Mouse (Mus musculus): ENCODE measurements around the gene Ccdc85b.

The Ccdc85b gene

DNA sequence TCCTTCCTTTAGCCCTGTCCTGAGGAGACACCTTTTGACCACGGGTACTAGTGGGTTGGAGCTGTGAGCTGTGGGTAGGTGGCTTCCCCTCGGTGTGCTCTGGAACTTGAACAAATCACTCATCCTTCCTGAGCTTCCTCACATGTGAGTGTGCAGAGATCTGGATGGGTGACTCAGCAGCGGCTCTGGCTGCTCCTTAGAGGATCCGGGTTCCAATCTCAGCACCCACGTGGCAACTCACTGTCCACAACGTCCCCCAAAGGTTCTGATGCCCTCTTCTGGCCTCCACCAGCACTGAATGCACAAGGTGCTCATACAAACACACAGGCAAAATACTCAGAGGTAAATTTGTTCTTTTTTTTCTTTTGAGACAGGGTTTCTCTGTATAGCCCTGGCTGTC lies 5.9 kb downstream of the Ccdc85b start:
- no peak for DNase-seq

DNA sequence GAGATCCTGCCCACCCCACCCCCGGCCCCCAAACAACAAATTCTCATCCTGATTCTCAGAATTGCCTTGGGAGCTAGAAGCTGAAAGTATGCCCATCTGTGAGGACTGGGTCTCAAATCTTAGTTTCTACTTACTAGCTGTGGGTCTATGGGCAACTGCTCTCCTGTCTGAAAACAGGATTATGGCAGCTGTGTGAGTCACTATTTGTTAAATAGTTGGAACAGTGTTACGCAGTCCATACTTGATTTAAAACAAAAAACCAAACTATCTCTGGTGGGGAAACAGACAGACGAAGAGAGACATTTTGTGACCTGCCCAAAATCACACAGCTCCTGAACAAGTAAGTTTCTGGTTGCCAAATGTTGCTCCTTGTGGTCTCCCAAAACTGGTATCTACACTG lies 8.0 kb downstream of the Ccdc85b start:
- DNase-seq, result no peak

DNA sequence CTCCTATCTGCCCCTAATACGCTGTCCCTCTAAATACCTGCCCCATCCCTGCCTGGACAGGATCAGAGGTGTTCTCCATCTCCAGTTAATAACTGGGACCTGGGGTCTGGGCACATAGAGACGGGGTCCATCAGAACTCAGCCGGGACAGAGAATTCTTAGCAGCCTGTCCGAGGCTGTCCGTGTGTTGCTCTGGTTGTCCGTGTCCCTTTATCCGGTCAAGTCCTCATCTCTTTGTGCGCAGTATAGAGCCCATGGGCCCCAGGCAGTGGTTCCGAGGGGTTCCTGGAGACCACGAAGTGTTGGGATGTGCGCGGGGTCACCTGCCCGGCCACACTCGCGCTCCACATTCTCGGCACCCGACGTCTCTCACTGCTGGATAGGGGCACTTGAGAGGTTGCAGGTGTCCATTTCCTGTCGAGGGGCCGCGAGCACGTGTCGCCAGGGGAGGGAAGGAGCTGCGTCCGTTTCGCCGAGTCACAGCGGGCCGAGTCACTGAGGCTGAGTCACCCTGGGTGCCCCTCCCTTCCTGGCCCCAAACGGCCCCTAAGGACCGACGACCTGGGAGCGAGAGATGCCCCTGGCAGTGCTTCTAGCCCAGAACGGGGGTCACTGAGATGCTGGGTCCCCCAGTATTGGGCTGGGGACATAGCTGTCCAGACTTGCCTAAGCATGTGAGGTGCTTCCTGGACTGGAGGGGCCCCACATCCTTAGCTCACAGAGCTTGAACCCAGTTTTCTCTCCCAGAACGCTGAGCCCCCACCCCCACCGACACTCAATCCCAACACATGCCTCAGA lies 9.1 kb downstream of the Ccdc85b start:
- no peak for DNase-seq

DNA sequence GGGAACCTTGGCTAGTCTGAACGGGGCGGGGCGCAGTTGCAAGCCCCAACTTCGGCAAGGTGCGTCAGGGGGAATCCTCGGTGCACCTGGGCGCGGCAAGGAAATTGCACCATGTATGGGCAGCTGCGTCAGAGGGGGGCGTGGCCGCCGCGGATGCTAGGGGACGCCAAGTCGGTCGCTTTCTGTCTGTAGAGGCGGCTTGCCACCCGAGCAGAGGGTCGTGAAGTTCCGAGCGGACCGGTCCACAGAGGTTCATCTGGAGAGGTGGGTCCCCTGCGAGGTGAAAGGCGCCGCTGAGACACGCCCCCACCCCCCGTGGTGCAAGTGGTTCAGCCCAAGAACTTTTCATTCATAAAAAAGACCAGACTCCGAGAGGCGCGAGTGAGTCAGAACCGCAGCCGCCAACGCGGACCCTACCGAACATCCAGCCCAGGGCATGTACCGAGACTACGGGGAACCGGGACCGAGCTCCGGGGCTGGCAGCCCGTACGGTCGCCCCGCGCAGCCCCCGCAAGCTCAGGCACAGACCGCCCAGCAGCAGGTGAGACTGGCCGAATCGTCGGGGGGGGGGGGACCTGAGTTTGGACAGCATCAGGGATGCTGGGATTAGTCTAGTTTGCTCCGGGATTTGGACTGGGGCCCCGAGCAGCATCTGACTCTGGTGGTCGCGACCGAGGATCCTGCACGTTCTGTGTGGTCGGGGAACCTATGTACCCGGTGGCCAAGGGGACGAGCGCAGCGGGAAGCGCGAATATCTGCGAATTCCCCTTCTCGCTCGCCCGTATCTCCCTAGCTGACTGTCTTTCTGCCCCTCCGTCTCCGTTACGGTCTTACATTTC lies 10.0 kb downstream of the Ccdc85b start, which contains the start of gene Fosl1:
Fosl1 (plus strand) TSS at position 33 of the 839 bp plus-strand sequence.
- peak; percentile 75 for DNase-seq

DNA sequence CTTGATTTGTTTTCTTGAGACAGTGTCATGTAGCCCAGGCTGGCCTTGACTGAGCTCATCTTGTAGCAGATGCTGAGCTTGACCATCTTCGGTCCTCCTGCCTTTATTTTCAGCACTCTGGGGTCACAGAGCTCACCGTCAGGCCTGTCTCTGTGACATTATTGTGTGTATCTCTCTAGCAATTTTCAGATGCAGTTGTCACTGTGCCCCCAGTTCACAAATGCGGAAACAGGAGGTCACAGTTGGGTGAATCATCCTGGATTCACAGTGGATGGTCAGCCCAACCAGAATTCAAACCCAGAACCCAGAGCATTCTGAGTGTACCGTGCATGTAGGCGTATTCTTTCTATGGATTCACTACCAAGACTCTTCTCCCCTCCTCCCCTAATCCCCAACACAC lies 11.9 kb downstream of the Ccdc85b start:
- DNase-seq, result no peak

DNA sequence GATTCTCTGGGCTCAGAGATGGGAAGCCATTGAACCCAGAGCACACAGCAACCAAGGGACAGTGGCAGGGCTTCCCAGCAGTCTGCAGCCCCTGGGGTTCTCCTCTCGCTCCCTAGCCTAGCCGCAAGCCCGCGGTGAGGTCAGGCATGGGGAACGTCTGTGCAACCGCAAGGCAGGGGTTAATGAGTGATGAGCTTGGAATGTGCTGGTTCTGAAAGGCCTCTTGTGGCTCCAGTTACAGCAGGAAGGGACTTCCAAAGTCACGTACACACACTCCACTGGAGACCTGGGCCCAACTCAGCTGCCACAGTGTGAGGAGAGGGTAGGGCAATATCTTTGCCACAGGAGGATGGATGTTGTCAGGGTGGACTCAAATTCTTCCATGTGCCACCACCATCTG lies 12.7 kb downstream of the Ccdc85b start:
- no peak for DNase-seq

DNA sequence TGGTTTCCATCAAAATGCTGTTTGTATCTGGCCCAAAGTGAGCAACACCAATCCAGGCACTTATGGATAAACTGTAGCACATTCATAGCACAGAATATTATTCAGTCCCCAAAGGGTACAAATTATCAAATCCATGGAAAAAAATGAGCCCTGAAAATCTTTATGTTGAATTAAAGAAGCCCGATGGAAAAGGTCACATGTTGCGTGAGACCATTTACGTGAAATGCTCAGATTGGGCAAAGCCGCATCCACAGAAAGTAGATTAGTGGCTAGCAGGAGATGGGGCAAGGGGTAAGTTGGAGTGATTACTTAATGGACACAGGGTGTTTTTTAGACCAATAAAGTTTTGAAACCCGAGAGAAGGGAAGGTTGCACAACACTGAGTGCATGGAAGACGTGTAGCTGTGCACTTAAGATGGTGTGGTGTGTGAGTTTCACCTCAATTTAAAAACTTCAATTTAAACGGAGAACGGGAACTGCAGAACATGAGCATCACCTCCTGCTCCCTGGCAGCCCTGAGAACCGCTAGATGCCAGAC lies 13.3 kb downstream of the Ccdc85b start:
- DNase-seq, result no peak

DNA sequence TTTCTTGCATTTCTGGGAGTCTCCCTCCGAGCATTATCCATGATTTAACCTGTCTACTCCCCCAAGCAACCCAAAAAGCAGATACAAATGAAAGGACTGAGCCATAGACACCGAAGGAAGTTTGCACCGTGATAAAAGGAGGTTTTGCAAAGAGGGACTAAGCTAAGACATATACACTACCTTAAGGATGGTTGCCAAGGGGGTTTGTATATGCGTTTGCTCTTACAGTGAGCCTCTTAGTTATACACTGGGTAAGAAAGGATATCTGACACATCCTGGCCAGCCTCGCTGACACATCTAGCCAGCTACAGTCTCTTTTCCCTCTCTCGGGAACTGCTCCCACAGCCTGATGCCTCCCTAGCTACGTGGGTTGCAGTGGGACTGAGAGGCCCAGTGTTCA lies 23.7 kb downstream of the Ccdc85b start:
- no peak for DNase-seq

DNA sequence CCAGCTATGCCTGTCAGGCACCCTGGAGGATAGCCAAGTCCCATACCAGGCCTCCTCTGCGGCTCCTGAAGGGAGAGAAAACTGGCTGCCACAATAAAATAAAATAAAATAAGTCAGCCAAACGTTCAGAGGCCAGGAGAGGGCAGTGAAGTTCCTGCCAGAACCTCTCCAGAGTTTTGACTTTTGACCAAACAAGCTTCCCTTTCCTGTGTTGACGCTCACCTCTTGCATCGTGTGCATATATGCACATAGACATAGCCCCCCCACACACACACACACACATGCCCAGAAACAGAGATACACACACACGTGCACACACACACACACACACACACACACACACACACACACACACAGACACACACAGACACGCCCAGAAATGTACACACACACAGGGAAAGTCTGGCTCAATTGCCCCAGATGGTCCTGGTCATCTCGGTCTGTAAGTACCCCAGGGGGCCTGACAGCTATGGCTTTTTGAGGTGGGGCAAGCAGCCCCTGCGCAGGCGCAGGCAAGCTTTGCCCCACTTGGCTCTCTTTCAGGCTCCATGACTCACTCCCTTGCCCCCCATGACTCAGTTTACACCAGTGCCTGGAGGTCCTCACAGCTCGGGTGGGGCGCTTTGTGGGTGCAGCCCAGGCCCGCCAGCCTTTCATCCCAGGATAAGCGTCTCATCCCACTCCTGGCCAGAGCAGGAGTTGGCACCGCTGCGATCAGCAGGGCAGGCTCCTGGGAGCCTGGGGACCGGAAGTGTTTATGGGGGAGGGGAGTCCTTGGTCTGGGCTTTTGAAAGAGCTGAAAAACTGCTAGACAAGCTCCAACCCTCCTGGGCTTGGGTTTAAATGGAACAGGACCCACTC lies 24.5 kb downstream of the Ccdc85b start:
- peak; percentile 64 for DNase-seq

DNA sequence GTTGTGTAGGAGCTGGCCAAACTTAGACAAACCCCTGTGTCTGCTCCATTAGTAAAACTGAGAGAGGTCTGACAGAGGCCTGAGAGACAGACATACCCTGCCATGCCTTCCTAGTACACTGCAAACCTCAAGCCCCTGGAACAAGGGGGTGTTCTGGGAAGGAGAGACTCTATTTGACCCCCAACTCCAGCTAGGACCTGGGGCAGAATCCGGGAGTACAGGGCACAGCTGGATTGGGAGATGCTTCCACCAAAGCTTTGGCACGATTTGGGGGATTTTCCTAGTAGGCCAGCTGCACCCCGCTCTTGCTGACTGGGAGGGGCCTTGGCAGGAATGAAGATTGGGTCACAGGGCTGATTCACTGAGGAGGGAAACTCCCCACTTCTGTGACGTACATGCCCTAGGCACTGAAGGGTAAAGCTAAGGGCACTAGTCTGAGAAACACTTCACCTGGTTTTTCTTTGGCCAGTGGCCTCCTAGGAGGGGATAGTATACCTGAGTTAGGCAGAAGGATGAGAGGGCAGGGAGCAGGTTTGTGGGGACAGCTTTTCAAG lies 25.7 kb downstream of the Ccdc85b start:
- DNase-seq, result no peak

DNA sequence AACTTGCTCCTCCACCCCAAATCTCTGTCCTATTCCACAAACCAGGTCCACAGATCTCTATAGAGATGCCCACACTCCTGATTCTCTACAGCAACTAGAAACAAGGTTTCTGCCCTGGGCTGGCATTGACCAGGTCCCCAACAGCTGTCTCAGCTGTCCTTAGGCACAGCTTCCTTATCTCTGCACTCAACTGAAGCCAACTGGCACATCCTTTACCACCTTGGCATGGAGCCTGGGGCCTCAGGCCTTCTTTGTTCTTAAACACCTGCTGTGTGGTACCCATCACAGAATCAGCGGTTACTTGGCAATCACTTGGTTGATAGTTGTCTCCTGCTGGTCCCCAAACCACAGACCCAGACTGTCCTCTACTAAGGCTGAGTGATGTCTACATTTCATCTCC lies 27.3 kb downstream of the Ccdc85b start:
- DNase-seq, result no peak

DNA sequence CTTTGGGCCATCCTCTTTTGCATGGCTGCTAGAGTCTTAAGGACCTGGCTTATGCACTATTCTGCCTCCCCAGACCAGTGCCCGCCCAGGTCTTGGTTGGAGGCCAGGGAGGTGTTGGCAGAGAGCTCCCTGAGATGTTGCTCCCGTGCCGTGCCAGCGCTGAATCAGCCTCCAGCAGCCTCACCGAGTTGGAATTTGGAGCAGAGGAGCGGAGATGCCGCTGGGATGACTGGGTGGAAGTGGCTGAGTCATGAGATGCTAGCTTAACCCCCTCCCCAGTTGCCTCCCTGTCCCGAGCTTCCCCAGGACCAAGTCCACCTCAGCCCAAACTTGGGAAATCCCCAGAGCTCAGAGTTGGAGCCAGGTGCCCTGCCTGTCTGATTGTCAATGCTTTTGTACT lies 27.9 kb downstream of the Ccdc85b start:
- DNase-seq, result no peak

DNA sequence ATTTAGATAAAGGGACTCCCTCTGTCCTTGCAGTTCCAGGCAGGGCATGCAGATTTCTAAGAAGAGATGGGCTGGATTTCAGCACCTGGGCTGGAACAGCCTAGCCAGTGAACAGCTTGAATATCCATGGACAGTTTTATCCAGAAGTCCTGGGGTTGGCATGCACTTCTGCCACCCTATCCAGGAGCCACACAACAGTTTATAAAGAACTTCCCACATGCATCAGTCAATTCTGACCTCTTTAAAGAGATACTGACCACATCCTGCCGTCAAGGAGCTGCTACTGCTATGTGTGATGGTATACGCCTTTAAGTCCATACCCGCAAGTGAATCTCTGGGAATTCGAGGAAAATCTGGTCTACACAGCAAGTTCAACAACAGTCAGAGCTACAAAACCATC lies 28.5 kb downstream of the Ccdc85b start:
- no peak for DNase-seq

DNA sequence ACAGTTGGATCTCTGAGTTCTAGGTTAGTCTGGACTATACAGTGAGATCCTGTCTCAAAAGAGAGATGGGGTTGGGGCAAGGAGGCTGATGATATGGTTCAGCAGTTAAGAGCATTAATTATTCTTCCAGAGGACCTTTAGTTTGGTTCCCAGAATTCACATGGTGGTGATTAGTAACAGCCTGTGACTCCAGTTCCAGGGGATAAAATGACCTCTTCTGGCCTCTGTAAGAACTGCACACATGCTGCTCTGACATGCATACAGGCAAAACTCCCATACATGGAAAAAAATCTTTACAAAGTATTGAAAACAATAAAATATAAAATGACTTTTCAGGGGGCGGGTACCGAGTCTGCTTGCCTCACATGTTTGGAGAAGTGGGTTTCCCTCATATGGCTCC lies 29.6 kb downstream of the Ccdc85b start:
- no peak for DNase-seq

DNA sequence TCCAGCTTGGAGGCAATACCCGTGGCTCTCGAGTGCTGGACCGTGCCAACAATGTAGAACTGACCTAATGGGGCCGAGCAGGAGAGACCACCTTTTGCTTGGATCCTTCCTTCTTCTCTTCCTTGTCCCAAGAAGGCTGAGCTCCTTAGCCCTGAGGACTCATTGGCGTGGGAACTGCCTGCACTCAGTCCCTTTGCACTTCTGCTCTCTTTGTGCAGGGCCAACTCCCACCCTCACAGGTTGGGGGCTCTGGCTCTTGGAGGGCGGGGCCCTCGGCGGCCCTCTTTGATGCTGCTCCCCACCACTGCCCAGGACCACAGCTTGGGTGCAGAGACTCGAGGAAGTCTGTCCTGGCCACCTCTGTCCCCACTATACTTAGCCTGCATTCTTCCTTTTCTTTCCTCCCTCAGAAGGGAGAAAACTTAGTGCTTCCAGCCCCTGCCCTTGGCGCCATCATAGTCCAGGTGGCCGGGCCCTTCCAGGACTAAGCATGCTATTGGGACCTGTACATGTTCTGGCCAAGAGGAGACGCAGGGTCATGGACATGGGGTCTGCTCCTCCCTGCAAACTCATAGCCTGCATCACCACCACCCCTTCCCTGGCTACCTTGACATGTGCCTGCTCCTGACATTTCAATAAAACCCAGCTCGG lies 30.9 kb downstream of the Ccdc85b start:
- no peak for DNase-seq

DNA sequence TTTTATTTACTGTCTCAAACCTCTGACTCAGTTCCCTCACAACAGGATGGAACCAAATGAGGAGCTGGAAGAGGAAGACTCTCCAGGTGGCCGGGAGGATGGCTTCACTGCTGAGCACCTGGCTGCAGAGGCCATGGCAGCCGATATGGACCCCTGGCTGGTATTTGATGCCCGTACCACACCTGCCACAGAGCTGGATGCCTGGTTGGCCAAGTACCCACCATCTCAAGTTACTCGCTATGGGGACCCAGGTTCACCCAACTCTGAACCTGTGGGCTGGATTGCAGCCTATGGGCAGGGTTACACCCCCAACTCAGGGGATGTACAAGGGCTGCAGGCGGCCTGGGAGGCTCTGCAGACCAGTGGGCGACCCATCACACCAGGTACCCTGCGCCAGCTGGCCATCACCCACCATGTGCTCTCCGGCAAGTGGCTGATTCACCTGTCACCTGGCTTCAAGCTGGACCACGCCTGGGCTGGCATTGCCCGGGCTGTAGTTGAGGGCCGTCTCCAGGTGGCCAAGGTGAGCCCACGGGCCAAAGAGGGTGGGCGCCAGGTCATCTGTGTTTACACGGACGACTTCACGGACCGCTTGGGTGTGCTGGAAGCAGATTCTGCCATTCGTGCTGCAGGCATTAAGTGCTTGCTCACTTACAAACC lies 31.7 kb downstream of the Ccdc85b start:
- DNase-seq, result no peak

DNA sequence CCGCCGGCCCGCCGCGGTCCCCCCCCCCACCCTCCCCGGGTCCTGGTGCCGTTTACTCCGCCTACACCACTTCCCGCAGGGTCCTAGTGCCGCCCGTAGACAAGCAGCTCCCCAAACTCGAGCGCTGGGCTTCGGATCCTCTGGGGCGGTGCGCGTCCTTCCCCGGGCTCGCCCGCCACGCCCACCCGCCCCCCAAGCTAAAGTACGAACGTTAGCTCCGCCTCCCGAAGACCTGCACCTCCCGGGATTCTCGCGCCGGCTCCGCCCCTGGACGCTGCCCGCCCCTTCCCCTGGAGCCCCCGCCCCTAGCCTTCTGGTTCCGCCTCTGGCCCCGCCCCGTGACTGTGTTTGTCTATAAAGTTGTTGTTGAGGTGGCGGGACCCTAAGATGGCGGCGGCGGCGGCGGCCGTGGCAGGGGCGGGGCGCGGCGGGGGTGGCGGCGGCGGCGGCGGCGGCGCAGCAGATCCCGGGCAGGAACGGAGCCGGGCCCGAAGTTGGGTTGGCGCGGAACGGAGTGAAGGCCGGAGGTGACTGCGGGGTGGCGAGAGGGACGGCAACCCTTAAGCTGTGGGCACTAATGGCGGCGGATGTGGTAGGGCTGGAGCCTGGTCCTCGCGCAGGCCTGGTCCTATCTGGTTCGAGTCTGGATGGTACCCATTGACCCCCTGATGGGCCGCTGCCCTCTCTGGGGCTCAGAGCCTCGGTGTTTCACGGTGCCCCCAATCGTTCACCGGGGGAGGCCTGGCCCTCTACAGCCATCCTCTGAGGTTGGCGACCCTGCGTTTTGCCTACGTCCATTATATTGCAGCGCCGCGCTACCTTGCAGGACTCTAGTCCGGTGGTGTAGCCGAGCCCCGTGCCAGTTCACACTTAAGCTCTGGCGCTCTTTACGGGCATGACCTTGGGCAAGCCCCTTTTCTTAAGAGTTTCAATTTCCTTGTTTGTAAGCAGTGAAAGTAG lies 32.6 kb downstream of the Ccdc85b start, which contains the start of the genes Drap1 and AI837181:
Drap1 (minus strand) TSS at position 198 of the 960 bp plus-strand sequence.
AI837181 (plus strand) TSS at position 363 of the 960 bp plus-strand sequence.
- DNase-seq, result peak; percentile 97

DNA sequence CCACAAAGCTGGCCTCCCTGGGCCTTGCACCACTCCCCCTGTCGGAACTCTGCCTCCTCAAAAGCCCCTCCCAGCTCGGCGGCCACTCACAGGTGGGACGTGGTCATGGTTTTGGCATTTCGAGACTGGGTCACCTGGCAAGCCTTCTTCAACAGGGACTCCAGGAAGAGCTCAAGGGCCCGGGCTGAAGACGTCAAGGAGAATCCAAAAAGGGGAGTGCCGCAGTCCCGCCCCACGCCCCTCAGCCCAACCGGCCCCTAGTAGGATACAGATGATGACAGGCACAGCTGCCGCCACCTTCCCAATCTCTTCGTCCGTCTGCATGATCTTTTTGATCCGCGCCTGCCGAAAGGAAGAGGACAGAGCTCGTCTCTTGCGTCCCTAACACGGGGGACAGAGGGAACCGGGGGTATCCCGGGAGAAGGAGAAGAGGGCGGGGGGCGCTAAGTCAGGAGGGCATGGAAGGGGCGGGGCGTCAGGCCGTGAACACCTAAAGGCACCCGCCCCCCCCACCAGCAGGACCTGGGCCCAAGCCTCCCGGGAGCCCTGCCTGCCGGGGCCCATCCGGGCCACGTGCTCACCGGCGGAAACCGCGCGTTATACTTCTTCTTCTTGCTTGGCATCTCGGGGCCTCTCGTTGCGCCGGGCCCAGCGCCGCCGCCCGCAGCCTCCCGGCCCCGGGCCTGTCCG lies 33.5 kb downstream of the Ccdc85b start:
- peak; percentile 77 for DNase-seq

DNA sequence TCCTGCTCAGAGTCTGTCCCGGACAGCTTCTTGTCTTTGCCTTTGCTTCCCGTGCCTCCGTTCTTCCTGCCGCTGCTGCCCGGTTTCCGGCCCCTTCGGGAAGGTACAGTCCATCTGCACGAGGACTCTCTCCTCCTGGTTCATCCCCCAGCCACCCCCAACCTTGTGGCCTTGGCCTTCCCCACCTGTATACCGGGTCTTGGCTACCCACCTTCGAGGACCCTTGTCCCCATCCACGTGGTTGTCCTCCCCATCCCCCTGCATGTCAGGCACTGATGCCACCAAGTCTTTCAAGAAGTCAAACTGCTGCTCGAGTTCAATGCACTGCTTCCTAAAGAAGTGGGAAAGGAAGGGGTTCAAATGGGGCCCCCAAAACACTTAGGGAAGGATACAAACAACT lies 34.1 kb downstream of the Ccdc85b start:
- DNase-seq, result no peak
